Mouse (Mus musculus) adrenal gland, adult 2 months (tissue): ENCODE data around the gene Akt1. TPM values are rescaled to one million over a fixed set of nuclear protein-coding genes. Genes with fewer than 3 reads are reported as not detected.
A peak's percentile ranks its signal among the peaks of the same experiment; 100 is the strongest.

Source experiments
- DNase-seq: peaks from one replicate; pipeline ENCODE4 v3.0.0; 2021
- polyA plus RNA-seq: library from polyadenylated mRNA; depleted of rRNA; stranded (reverse); fragments of >200 nt; gene quantifications from 2 replicates; pipeline ENCODE4 v1.2.3, GENCODE M21; 2012
- total RNA-seq, 2 experiments: library from RNA; stranded (reverse); gene quantifications; 2 replicates each; pipeline ENCODE4 v1.2.3; 2021

Akt1 gene
- total and polyA plus RNA-seq, 3 experiments = 267 to 463 (median 369) TPM

GRCm38 (mm10) chr12:112688458-112688857, 13.8 kb upstream of the Akt1 start:
- no peak for DNase-seq

- DNase-seq = no peak
These were observed 8.7 kb upstream of the Akt1 start for GRCm38 (mm10) chr12:112683351-112683750.

DNA sequence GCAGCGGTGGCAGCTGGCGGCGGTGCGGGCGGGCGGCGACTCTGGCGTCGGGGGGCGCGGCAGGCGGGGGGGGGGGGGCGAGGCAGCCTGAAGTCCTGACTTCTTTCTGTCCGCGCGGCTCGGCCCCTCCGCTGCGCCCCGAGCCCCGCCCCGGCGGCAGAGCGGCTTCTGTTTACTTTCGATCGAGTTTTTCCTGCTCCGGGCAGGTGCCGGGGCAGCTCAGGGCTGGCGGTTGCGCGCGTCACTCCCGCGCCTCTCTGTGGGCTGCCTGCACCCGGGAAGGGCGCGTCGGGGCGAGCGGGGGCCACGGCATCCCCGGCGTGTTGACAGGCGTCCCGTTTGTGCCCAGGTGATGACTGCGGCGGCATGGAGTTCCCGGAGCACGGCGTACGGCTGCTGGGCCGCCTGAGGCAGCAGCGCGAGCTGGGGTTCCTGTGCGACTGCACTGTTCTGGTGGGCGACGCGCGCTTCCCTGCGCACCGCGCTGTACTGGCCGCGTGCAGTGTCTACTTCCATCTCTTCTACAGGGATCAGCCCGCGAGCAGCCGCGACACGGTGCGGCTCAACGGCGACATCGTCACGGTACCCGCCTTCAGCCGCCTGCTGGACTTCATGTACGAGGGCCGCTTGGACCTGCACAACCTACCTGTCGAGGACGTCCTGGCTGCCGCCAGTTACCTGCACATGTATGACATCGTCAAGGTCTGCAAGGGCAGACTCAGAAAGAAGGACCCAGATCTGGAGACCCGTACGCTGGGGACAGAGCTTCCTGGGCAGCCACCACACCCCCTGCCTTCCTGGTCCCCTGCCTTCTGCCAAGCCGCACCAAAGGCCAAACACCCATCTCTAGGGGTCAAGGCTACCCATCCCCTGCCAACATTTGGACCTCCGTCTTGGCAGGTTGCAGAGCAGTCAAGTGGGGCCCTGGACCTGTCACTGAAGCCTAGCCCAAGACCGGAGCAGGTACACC, 4.6 kb upstream of the Akt1 start:
- DNase-seq = peak; percentile 44

- DNase-seq = peak; percentile 87
These were observed 3.9 kb upstream of the Akt1 start, which contains the start of gene Zbtb42 for GRCm38 (mm10) chr12:112678555-112679026. Gene Zbtb42, plus strand, starts transcription at chr12:112678828.

- no peak for DNase-seq
These were observed 3.4 kb upstream of the Akt1 start for GRCm38 (mm10) chr12:112677943-112678554.

DNA sequence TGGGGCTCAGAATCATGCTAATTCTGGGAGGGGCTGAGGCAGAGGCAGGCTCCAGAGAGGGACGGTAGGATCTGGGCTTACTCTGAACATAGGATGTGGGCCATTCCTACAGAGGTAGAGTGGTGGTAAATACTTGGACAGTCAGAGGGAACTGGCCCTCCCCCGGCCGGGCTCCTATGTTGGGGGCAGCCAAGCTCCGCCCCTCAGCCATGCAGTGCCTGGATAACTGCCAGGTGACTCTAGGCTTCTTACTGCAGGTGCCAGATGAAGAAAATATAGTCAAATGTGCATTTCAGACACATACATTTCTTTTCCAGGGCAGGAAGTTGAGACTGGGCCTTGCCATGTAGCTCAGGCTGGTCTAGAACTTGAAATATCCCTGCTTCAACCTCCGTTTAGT, 2.4 kb upstream of the Akt1 start:
- peak; percentile 74 for DNase-seq

DNA sequence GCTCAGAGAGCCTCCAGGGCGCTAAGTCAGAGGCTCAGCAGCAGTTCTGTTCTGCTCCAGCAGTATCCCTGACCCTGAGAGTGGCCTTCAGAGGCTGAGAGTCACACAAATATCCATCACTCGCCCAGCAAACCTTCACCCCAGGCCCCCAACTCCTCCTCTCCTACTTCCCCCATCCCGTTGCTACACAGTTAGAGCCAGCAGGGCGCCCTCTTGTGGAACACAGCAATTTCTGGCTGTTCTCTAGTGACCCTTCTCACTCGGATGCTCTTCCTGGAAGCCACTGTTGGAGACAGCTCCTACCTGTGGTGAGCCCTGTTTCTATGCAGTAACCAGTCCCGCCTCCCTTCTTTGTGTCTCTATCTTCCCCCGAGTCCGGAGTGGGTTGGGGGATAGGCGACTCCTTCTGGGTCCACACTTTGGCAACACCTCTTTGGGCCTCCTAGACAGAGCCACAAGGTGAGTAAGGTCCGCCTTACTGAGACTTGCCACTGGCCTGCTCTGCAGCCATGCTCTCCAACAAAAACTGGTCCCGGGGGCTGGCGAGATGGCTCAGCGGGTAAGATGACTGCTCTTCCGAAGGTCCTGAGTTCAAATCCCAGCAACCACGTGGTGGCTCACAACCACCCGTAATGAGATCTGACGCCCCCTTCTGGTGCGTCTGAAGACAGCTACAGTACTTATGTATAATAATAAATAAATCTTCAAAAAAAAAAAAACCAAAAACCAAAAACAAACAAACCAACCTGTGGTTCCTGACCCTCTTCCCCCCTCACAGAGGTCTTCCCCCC, 756 bp upstream of the Akt1 start:
- DNase-seq = peak; percentile 92

DNA sequence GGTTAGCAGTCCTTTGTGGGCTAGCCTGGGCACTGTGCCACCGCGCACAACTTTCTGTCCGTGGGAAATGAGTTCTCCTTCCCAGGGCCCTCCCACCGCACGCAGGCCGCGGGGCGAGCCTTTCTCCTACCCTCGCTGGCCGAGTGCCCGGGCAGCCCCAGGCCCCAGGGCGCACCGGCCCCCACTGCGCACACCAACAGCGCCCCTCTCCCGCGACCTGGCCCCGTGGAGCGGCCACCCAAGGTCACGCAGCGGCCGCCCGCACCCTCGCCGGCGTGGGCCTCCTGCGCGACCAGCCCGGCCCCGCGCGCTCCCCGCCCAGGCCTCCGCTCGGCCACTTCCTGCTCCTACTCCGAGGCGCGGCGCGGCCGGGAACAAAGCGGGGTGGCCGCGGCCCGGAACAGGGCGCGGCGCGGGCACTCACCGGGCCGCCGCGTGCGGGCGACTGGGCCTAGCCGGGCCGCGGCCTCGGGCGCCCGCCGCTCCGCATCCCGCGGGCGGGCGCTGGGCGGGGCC, 1.1 kb downstream of the Akt1 start:
- peak; percentile 67 for DNase-seq

GRCm38 (mm10) chr12:112672744-112673575, 1.7 kb downstream of the Akt1 start:
- peak; percentile 87 for DNase-seq

DNA sequence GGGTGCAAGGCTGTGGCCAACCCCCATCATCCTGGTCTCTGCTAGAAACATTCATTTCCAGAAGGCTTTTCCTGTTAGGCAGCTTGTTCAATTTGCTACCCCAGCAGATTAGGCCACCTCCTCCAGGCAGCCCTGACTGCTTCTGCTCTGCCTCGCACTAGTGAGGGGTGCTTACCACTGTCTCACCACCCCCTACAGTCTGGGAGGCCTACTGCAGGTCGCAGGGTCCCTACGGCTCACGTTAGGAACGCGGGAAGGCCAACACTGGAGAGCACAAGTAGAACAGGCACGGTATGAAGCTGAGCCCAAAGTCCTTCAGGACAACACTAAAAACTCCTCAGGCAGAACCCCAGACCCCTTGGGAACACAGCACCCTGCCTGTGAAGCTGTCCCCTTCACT, 2.8 kb downstream of the Akt1 start:
- peak; percentile 58 for DNase-seq

GRCm38 (mm10) chr12:112670718-112671393, 3.8 kb downstream of the Akt1 start:
- DNase-seq = peak; percentile 94

- peak; percentile 71 for DNase-seq
These were observed 6.9 kb downstream of the Akt1 start for GRCm38 (mm10) chr12:112667619-112668297.

DNA sequence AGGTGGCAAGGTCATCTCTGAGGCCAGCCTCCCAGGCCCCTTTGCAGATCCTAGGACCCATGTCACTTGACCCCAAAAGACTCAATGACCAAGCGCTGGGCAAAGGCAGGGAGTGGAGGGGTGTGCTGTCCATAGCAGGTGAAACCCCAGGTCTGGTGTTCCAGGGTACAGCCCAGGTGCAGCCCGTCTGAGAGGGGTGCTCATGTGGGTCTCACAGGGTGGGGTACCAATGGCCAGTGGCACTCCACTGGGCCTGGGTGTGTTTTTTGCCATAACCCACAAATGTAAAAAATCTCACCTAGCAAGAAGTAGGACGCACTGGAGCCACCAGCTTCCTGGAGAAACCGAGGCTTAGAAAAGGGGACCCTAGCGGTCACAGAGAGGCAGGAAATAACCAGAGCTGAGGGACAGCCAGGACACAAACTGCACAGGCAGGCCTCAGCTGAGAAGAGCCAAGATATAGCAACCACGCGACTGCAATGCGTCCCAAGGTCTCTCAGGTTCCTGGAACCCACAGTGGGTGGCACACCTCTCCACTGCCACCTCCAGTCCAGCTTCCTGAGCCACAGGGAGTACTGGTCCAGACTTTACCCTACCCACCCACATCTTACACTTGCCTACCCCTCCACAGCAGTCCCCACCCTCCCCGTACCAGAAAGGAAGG, 8.7 kb downstream of the Akt1 start:
- DNase-seq = no peak

DNA sequence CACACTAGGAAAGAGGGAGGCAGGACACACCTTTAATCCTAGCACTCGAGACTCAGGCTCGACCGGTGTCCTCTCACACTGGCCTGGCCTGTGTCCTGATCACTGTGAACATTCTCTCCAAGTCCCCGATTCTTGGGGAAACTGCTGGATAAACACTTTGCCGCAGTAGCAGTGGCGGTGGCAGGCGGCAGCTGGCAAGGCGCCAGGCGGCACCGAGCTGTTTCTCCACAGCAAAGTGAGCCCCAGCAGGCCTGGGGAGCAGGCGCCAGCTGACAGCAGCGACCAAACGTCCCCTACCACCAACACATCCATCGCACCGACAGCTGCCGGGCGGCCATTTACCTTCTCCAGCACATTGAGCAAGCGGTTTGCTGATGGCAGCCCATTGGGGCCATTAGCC, 9.2 kb downstream of the Akt1 start:
- DNase-seq = peak; percentile 80

GRCm38 (mm10) chr12:112664656-112665055, 10.0 kb downstream of the Akt1 start:
- DNase-seq = no peak

- no peak for DNase-seq
These were observed 10.6 kb downstream of the Akt1 start for GRCm38 (mm10) chr12:112664124-112664523.

GRCm38 (mm10) chr12:112663716-112664115, 11.0 kb downstream of the Akt1 start:
- DNase-seq = no peak

DNA sequence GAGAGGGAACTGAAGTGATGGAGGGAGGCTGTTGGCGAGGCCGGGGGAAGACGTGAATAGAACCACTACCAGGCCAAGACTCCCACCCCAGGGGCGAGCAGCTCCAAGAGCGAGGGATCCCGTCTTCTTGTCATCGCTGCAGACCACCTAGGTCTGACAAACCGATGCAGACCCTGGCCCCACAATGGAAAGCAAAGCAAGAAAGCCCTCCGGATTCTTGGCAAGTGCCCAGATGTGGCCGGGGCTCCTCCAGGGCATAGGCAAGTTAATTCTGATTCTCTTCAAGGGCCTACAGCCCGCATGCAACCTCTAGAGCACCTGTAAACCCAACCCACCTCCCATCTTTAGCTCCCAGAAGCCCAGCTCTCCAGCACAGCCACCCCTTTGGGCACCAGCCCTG, 11.4 kb downstream of the Akt1 start:
- DNase-seq = no peak

- DNase-seq = peak; percentile 42
These were observed 12.8 kb downstream of the Akt1 start for GRCm38 (mm10) chr12:112661851-112662250.

DNA sequence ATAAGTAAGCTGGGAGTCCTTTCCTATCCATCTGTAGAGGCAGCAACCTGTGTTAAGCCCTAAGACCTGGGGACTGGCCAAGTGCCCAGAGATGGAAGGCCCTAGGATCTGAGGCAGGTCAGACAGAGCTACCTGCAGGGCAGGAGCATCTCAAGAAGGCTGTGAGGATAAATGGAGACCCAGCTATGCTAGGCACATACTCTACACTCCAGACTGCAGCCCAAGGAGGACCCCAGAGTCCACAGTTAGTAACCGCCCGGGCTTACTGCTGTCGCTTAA, 13.4 kb downstream of the Akt1 start:
- DNase-seq = no peak
